Mouse (Mus musculus) heart, postnatal 0 days (tissue): ENCODE data around the gene Adam25.

ENCODE experiments used
- CTCF ChIP-seq: IDR thresholded peaks from 2 replicates; pipeline ENCODE4 v1.5.1; 2016; ENCODE audit warnings: antibody characterized with exemption, control low read depth, low read depth
- EP300 ChIP-seq: IDR thresholded peaks from 2 replicates; pipeline ENCODE4 v1.6.1; 2016; ENCODE audit warnings: antibody characterized with exemption, low read depth

GRCm38 (mm10) chr8:40803379-40804079 lies 51.5 kb downstream of the Adam25 start:
- TF ChIP-seq CTCF, result no peak
- no peak for TF ChIP-seq EP300
